Mouse (Mus musculus) left cerebral cortex, postnatal 25 days (tissue): ENCODE data around the gene Tm9sf3. TPM values are rescaled to one million over a fixed set of nuclear protein-coding genes. Genes with fewer than 3 reads are reported as not detected.
"Not testable (repeated sequence)": the region's sequence is repeated elsewhere in the genome, so short reads cannot be mapped to it uniquely, and the experiment has no call there.

Experiments used
- DNase-seq, 2 experiments: peaks; one replicate each; pipeline ENCODE4 v3.0.0; 2022; ENCODE audit warnings: low spot score in 2 of 2, mixed read lengths in 1 of 2
- intact Hi-C: fragments of 180-260 bp; cut with DNase I; formaldehyde crosslinking; loops from one replicate; pipeline ENCODE4 v1.15.1; 2025
- total RNA-seq, 2 experiments: library from RNA; stranded (reverse); gene quantifications; 2 replicates each; pipeline ENCODE4 v1.2.3; 2021

Tm9sf3 gene
- 100 to 1,000 TPM; 135 to 144 TPM for total RNA-seq

DNA sequence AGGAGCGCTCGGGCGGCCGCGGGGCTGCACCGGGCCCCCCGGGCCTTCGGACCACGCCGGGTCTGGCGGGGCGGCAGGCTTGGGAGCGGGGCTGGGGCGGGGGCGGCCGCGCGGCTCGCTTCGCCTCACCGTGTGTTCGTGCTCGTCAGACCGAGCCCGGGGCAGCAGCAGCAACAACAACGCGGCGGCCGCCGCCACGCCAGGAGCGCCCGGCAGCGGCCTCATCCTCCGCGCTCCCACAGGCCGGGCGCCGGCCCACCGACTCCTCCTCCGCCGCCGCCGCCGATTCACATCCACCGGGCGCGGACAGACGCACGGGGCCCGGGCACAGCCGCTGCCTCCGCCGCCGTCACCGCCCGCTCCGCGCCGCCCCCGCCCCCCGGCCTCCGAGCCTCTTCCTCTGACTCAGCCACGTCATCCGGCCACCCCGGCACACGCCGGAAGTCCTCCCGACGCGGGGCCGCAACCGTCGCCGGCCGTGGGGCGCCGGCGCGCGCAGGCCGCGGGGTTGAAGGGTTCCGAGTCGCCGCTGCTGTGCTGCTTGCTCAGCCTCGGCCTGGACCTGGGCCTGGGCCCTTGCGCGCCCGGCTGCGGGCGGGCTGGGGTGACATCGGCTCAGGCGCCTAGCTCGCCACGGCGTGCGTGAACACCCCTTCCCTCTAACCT lies at the start of gene Tm9sf3:
TSS of gene Tm9sf3 (minus strand) at position 368 of the 666 bp plus-strand sequence.
- intact Hi-C loops = loop anchor here (5.0 kb wide), 1 partner anchor 219 kb away; the partner anchor contains the start of gene Lcor

GRCm38 (mm10) chr19:41312587-41312986 lies 48.8 kb upstream of the Tm9sf3 start:
- DNase-seq = not testable (repeated sequence)
- intact Hi-C loops = loop anchor here (10.0 kb wide), 1 partner anchor 302 kb away; no protein-coding TSS in a partner anchor

More for the DNA sequence above, at the start of gene Tm9sf3:
- DNase-seq = peak; percentile 90 to 92

DNA sequence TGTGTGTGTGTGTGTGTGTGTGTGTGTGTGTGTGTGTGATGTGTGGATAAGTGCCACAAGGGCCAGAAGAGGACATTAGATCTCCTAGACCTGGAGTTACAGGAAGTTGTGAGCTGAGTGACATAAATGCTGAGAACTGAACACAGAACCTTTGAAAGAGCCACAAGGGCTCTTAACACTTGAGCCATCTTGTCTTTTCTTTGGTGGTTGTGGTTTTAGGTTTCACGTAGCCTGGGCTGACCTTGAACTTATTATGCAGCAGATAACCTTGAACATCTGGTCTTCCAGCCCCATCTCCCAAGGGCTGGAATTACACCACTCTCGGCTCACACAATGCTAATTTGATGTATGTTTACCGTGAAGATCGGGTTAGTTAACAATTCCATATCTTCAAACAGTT lies 48.2 kb upstream of the Tm9sf3 start:
- no peak for DNase-seq
- intact Hi-C loops = loop anchor here (10.0 kb wide), 1 partner anchor 303 kb away; no protein-coding TSS in a partner anchor

GRCm38 (mm10) chr19:41310971-41311703 lies 47.3 kb upstream of the Tm9sf3 start:
- peak; percentile 18 to 25 for DNase-seq
- intact Hi-C loops = loop anchor here (10.0 kb wide), 1 partner anchor 304 kb away; no protein-coding TSS in a partner anchor

DNA sequence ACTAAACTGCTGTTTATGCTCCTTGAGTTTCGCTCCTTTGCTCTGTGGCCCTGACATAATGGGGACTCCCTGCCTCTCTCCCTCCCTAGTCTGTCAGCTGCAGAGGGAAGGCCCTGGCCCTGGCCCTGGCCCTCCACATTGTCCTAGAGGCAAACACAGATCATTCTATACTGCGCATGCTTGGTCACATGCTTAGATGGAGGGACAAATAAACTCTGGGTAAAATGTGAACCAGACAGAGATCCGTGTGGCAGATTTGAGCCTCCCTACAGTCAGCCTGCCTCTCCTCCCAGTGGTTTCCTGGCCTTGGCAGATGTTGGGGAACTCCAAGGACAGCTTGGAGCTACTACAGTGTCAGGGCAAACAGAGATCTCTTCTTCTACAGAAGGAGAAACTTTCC lies 40.1 kb upstream of the Tm9sf3 start:
- intact Hi-C loops = no loop called here
- DNase-seq = no peak

GRCm38 (mm10) chr19:41303433-41303832 lies 39.6 kb upstream of the Tm9sf3 start:
- intact Hi-C loops = no loop called here
- no peak for DNase-seq

GRCm38 (mm10) chr19:41301856-41302255 lies 38.1 kb upstream of the Tm9sf3 start:
- no peak for DNase-seq
- intact Hi-C loops = no loop called here

- intact Hi-C loops = no loop called here
- no peak for DNase-seq
Measured at GRCm38 (mm10) chr19:41299446-41299845, 35.6 kb upstream of the Tm9sf3 start.

DNA sequence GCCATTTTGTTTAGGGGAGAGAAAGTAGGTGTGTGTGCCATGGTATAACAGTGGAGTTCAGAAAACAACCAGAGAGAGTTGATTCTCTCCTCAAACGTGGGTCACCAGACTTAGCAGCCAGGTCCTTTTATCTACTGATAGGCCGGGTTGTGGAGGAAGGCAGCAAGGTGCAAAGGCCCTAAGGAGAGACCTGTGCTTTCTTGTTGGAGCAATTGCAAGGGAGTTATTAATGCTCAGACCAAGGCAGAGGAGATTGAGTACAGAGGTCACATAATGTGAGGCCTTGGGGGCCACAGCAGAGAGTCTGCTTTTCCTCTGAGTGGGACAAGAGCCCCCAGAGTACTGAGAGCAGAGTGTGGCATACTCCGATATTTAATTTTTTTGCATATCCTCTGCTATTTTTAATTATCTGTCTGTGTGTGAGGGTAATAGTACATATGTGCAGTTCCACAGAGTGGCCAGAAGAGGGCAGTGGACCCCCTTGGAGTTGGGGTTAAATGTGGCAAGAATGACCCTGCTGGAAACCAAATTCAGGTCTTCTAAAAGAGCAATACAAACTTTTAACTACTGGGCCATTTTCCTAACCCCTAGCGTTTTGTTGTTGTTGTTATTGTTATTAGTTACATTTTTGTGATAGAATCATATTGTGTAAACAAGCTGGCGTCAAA lies 27.3 kb upstream of the Tm9sf3 start:
- intact Hi-C loops = no loop called here
- DNase-seq = no peak

DNA sequence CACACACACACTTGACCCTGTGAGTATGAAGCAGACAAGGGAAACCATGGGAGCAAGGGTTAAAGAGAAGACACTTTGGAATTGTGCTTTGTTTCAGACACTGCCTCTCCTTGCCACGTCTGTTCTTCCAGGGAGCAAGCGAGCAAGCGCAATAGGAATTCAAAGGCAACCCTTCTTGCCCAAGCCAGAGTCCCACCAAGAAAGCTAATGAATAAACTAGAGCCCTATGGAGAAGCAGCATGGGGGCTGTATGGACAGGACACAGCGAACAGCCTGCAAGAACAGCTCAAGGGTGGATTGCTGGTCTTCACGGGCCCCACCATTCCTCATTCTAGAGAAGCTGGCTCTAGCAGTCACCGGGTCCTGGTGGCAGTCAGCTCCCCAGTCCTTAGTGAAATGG lies 24.8 kb upstream of the Tm9sf3 start:
- DNase-seq = no peak
- intact Hi-C loops = no loop called here

GRCm38 (mm10) chr19:41287224-41287623 lies 23.4 kb upstream of the Tm9sf3 start:
- intact Hi-C loops = no loop called here
- DNase-seq = no peak

DNA sequence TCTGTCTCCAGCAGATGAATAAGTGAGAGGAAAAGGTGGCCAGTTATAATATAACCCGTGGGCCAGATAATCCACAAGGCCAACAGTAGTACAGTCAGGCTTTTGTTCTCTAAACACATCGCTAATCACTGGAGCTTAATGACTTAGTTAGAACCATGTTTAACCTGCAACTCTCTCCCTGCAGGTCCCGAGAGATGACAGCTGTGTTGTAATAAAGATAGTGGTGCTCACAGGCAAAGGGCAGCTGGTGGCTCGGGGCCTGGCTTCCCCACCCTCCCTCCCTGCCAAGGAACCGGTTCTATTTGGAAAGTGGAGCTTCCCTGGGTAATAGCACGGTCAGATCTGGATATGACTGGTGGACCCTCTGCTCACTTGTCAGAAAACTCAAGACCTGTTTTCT lies 20.7 kb upstream of the Tm9sf3 start:
- intact Hi-C loops = no loop called here
- no peak for DNase-seq

DNA sequence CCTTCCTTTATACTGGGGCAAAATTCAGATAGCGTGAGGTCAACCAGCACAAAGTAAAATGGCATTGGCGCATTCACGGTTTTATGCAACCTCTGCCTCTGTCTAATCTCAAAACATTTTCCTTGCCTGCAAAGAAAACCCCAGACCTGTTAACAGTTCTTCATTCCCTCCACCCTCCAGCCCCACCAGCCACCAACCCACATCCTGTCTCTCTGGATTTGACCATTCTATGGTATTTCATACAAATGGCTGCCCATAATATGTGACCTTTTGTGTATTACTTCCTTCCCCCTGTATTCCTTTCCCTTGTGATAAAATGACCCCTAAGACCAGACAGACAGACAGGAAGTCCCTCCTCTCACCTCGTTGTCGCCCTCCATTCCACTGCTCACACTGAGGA lies 18.9 kb upstream of the Tm9sf3 start:
- intact Hi-C loops = no loop called here
- DNase-seq = no peak

DNA sequence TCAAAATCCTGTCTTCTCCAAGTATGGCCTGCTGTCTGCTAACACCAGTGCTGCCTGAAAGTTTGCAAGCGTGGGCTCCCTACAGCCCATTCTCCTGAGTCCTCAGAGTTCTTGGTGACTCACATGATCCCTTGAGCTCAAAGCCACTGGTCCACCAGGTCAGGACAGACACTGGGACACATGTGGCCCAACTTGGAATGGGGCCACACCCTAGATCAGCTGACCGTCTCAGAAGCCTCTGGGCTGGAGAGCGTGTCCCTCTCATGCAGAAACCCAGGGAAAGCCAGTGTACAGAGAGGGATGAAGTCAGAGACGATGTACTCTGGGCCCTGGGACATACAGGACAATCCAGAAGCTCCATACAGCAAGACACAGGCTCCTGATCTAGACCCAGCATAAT lies 18.4 kb upstream of the Tm9sf3 start:
- intact Hi-C loops = no loop called here
- DNase-seq = no peak

DNA sequence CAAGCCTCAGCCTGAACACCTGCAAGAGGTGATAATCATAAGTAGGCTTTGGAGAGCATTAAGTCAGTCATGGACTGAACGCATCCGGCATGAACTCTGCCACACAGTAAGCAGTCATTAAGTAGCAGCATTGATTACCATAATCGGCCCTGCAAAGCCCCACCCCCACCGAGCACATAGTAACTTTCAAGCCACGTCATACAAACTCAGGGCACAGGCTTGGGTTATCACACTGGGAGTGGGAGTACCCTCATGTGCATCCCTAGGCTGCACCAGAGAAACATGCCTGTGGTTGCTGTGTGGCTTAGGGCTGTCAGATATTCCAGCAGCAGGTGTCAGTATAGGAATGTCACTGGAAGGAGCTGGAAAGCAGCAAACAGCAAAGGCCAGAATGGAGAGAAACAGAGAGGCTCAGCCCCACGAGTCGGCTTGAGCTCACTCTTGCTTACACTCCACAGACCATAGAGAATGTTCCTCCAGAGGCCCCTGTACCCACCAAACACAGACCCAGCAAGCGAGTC lies 16.0 kb upstream of the Tm9sf3 start:
- intact Hi-C loops = no loop called here
- no peak for DNase-seq

DNA sequence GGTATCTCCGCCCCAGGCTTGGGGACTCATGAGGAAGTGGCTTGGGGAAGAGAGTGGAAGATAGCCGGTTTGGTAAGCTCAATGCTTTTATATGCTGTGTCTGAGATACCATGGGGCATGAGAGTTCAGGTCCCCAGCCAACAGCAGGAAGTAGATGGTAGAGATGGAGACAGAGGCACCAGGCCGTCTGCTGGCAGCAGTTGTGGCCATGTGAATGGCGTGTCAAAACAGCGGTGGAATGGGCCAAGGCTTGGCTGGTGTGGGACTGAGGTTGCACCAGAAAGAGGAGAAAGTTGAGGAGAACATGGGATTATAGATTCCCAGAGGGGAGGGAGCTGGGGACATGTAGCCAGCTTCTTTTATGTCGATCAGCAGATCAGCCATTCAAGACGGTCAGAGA lies 14.8 kb upstream of the Tm9sf3 start:
- DNase-seq = no peak
- intact Hi-C loops = no loop called here

DNA sequence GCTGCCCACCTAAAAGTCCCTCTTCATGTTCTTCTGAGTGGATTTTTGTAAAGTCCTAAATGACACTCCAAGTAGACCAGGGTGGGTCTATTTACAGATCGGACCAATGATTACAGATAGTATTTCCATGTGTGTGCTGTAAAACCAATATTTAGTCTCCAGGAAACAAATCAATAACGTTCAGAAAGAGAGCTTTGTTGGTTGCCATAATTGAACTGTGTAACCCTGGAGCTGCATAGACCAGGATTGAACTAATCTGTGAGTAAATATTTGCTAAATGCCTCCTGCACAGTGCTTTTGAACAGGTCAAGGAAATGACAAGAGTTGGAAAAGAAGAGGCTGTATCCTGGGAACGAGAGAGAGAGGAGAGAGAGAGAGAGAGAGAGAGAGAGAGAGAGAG lies 11.8 kb upstream of the Tm9sf3 start:
- no peak for DNase-seq
- intact Hi-C loops = no loop called here

DNA sequence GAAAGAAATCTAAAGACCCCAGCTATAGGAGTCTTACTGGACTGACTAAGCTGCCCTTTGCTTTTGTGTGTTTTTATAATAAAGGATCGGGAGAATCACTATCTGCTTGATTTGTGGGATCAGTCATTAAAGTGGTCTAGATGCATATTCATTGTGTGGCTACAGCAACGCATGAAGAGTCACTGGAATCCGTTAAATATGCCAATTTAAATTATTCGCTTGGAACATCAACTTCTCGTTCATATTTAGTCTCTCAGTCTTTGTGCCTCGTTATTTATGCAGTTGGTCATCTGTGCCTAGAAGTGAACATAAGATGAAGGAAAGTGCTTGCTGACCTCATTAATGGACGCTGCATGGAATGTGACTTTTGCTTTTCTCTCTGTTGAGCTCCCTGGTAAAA lies 7.1 kb upstream of the Tm9sf3 start:
- DNase-seq = no peak
- intact Hi-C loops = no loop called here

DNA sequence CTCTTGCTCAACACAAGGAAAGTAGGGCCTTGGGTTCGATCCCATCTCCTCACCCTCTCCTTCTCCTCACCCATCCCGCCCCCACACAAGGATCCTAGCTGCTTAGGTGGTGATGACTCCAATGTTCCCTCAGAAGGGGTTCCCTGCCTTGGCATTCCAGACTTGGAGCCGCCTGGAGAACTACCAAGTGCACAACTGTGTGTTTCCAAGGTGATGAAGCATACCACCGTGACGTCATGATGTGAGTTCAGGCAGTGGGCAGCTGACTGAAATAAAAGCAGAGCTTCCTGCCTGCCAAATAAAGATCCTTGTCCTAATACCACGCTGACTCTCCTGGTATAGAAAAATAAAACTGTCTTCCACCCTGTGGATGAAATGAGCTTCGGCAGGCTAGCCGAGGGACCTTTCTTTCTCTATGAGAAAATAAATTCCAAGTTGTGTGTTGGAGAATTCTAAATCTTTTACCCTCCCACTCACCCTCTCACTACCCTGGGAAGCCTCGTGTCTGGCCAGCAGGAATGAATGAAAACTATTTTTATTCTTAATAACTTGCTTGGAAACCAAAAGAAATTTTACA lies 6.4 kb upstream of the Tm9sf3 start:
- intact Hi-C loops = no loop called here
- peak; percentile 58 to 91 for DNase-seq
